Mouse (Mus musculus): ENCODE measurements at regions not wholly inside any gene's neighbourhood (a gene's known extent, or its start where the extent isn't known, plus 50 kb on each side); places are given as distances from the start of the nearest gene placed in this dataset.

DNA sequence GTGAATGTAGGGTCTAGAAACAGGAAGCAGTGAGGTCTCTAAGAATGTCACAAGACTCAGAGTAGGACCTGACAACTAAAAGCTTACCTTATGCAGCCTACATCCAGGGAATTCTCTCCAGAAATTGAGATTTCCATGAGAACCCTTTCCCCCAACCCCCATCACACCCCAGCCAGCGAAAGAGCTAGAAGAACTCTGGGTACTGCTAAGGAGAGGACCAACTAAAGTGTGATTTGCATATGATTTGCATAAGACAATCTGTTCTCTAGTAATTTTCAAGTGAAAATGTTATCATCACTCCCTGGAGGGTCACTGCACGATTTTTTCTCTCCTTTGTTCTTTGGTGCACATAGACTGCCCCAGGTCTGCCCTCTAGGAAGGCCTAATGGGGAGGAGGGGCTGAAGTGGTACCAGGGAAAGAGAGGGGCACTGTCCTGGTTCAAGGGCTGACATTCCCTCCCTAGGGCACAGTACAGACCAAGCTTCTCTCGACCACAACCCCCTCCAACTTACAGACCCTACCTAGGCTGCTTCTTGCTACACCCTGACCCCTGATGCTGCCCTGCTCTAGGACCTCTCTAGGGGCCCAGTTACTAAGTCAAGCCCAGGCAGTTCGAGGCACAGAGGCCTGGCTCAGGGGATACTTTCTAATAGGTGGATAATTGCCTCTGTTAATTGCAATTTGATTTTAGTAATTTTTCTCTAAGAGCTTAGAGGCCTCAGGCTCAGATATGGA lies 77.4 kb upstream of the Pja1 start:
- DNase-seq (ENCODE audit: low spot score in 2 of 2): no peak

DNA sequence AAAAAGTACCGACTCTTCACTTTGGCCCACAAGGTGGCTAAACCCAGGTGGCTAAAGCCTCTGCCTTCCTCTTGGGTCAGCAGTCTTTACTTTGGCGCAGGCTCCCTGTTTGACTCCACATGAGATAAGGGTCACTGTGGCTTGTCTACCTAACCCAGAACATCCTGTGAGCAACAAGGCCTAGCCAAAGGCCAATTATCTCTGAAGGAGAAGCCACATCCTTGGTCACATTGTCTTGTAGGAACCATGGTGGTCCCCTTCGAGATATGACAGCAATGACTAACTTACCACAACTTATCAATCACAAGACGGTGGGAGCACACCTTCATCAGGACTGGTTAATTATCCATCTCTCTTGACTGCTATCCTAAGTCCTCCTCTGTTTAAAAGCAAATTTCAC lies 73.3 kb upstream of the Pja1 start:
- DNase-seq (ENCODE audit: low spot score in 2 of 2): no peak

DNA sequence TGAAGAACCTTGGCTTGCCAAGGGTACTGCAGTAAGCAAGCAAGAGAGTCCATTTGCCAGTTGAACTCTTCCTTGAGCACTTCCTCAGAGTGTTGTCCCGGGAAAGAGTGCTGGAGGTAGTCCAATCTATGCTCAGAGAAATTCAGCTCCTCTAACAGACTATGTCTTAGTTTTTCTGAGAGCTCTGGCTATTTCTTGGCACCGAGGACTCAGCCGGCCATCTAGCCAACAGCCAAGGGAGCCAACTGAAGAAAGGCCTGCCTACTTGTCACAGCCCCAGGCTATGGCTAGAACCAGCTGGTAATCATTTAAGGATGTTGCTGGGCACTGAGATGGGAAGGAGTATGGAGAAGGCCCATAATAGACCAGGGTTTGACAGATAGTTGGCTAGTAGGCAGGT lies 70.8 kb upstream of the Pja1 start:
- DNase-seq (ENCODE audit: low spot score in 2 of 2): no peak

DNA sequence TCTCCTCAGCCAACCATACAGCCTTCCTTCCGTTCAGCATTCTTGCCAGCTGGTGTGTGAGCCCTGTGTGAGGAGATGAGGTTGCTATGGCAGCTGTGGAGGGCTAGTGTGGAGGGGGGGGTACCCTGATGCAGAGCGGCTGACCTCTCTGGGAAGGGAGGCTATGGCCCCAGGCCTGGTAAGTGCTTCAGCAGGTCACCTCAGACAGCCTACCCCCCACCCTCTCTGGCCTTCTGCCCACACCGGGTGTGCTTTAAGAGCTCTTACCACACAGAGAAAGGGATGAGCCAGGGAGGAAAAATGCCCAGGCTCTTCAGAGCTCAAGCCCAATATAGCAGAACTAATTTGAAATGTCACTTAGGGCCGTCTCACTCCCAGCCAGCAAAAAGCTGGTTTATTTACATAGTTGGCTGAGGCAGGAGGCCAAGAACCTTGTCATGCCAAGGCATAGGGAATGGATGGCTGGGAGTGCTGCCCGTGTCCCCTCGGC lies 69.1 kb upstream of the Pja1 start:
- DNase-seq (ENCODE audit: low spot score in 2 of 2): no peak

DNA sequence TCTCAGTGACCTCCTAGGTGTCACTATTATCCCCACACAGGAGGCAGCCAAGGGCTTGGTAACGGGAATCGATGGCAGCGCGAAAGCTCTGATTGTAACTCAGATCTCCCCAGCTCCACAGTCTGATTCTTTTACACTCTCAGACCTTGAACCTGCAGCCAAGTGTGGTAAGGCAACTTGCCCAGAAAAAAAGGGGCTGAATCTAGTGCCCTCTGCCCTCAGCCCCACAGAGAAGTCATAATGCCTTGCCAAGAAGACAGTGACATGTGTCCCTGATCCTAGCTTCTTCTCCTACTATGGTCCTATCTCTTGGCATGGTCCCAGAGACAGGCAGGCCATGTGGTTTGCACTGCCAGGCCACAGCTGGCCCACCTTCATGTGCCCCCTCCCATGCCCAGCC lies 68.6 kb upstream of the Pja1 start:
- no peak for DNase-seq (ENCODE audit: low spot score in 2 of 2)

DNA sequence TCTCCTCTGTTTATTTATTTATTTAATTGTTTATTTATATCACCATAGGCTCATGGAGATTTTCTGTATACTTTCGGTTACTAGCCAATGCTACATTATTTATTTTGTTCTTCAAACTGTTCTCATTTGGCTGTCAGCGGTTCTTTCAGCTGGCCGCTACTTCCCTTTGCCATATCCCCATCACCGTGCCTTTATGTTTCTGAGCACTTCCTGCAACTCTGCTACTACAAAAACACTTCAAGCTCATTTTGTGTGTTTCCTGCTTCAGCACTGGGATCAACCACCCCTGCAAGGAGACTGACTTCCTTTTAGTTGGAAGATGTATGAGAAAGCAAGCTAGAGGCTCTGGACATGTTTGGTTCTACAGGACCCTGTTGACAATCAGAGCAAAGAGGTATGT lies 66.7 kb upstream of the Pja1 start:
- no peak for DNase-seq (ENCODE audit: low spot score in 2 of 2)

DNA sequence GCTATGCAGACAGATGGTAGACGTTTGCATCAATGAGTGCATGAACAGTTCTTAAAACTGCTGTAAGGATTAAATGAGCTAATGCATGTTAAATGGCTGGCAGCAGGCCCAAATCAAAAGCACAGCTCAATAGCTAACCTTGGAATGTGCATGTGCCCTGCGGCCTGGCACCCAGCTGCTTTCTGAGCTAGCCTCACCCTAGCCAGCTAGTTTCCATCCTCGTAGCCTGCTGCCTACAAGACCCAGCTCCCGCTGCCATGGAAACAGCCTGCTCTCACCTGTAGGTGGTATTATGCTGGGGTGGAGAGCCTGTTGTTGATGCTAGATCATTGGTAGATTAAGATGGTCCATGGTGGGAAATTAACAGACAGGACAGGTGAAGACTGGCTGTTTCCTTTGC lies 63.8 kb upstream of the Pja1 start:
- no peak for DNase-seq (ENCODE audit: low spot score in 2 of 2)

DNA sequence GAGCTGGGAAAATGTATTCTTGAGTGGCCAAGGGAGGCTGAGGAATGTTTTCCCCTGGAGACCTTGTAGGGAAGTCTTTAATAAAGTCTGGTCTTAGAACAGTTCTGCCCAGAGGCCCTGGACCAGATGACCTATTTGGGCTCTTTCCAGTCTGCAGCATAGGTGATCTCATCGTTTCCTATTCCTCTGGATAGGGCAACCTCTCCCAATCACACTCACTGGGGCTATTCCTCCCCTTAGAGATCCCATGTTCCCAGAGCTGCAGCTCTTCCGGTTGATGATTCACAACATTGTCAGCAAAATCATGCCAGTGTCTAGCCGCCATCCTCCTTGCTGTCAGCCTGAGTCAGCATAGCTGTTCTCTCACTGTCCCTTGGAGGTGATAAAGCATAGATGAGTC lies 60.1 kb upstream of the Pja1 start:
- no peak for DNase-seq (ENCODE audit: low spot score in 2 of 2)

DNA sequence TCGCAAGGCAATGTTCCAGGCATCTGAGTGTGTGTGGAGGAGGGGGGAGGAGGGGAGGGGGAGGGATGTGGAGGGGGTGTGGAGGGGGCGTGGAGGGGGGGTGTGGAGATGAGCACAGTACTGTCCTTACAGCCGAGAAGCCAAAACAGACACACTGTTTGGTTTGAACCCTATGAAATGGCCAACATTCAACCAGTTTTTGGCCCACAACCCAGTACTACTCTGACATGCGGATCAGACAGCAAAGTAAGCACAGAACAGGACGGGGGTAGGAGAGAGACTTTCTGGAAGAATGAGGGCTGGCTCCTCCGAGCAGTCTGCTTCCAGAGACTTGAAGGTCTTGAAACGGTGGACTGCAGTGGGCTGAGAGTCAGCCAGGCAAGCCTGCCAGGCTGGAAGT lies 59.4 kb upstream of the Pja1 start:
- no peak for DNase-seq (ENCODE audit: low spot score in 2 of 2)

DNA sequence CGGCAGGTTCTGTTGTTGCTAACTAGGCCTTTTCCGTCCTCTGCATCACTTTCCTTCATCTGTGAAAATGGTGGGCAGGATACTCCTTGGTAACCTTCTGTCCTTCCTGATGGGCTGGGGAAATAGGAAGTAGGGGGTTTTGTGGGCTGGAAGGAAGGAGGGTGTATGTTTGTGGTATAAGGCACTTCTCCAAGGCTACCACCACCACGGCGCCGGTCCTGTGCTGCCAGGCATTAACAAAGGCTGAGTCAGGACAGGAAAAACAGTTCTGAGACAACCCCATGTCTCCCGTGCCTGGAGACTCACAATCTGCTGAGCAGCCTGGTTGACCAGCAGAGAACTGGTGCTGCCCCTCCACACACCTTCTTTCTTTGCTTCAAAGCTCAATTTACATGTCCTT lies 52.2 kb upstream of the Pja1 start:
- DNase-seq (ENCODE audit: low spot score in 2 of 2): no peak

DNA sequence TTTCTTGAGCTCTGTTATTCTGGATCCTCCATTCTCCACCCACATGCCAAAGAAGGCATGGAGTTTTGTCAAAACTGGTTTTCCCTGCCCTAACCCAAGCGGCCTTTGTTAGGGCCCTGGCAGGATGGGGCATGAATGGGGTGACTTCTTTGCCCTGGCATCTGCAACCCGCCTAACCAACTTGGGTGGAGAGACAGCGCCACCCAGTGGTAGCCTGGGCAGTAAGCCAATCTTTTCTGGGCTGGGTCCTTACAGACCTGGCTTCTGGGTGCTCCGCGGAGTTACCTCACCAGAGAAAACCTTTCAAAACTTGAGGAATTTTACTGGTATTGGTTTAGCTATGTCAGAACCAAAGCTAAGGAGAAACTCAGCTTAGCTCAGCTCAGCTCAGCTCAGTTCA lies 51.8 kb upstream of the Pja1 start:
- DNase-seq (ENCODE audit: low spot score in 2 of 2): peak; percentile 49 to 55

DNA sequence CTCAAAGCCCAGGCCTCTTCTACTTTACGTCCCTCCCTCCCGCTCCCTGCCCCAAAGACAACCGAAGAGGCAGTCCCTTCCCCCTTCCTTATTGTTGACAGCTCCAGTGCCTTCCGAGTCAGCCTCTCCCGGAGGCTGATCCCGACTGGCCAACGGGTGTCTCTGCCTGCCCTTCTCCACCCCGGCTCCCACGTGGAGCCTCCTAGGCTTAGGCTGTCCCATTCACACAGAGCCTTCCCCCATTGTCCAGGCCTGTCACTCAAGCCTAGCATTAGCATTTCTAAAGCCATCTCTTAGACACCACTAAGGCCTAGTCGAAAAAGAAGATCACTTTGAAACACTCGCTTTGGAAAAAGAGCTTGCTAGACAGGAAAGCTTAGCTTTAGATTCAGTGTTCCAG lies 51.2 kb upstream of the Pja1 start:
- no peak for DNase-seq (ENCODE audit: low spot score in 2 of 2)

DNA sequence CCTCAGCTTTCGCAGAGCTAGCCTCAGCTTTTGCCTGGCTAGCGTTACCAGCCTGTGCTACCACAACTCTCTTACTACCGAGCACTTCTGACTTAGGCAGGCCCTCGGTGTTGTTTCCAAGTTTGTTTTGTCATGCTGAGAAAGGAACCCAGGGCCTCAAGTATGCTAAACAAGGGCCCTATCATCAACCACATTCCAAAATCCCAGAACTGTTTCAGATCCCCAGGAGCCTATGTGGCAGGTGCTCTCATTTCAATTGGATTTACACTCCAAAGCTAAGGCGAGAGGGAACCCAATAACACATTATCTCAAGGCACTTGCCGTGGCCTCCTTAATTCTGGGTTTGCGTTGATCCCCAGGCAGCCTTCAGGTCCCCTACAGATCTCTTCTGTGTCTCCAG lies 50.8 kb upstream of the Pja1 start:
- DNase-seq (ENCODE audit: low spot score in 2 of 2): no peak
